Mouse (Mus musculus): ENCODE measurements around the gene Slc5a4a.

Gene Slc5a4a

GRCm38 (mm10) chr10:76225944-76226343, 78.7 kb downstream of the Slc5a4a start:
- DNase-seq: no peak

DNA sequence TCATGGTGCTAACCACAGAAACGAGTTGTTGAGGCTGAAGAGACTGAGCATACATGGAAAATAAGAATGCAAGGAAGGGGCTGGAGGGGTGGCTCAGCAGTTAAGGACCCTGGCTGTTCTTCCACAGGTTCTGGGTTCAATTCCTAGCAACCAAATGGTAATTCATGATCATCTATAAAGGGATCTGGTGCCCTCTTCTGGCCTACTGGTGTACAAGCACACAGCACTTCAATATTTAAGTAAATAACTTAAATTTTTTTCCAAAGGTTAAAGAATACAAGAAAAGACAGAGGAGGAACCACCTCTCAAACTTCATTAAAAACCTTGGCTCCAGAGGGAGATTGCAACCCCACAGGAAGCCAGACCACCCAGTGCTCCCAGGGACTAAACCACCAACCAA, 82.4 kb downstream of the Slc5a4a start:
- no peak for DNase-seq

GRCm38 (mm10) chr10:76237341-76238225, 90.3 kb downstream of the Slc5a4a start, which contains the start of gene Prmt2:
TSS of gene Prmt2 (minus strand) at chr10:76237865.
- peak; percentile 90 for DNase-seq
